Mouse (Mus musculus): ENCODE data around the gene Ralbp1.

Ralbp1 gene

DNA sequence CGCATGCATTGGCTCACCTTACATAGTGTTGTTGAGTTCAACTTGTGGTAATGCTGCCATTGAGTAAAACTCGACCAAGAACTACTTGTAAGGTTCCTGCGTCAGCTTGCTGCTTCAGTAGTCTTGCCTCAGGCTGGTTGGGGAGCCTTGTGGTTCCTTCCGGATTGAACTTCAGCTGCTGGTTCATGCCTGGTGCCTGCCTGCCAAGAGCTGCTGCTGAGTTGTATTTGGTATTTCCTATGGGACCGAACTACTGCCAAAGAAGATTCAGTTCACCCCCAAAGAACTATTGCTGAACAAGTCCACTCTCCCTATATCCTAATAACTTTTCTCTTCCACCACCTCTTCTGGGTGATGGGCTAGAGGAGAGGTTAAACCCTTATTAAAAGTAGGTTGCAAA, 3.9 kb upstream of the Ralbp1 start:
- no peak for DNase-seq

DNA sequence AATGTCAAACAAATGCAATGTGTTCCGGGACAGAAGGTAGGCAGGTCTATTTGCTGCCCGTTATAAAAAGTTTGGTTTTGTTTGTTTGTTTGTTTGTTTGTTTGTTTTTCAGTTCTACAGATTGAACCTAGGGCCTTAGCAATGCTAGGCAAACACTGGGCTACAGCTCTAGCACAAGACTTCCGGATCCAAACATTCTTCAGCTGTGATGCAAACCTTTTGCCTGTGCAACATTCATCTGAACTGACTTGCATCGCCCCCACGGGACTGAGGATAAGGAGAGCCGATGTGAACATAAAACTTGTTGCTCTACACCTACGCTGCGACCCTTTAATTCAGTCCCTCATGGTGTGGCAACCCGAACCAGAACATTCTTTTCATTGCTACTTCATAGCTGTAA, 973 bp upstream of the Ralbp1 start:
- no peak for DNase-seq

DNA sequence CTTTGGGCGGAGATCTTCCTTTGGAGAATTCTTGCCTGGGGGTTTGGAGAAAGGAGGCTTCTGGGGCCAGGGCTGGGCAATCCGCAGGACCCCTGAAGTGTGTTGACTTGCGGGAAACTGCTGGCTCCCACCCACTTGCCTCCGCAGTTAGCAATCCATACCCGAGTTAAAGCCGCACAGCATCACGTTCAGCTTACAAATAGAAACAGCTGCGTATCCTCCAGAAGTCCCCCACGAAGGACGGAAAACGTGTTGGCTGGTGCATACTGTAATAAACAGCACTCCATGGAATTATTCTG, 251 bp downstream of the Ralbp1 start:
- DNase-seq: no peak

DNA sequence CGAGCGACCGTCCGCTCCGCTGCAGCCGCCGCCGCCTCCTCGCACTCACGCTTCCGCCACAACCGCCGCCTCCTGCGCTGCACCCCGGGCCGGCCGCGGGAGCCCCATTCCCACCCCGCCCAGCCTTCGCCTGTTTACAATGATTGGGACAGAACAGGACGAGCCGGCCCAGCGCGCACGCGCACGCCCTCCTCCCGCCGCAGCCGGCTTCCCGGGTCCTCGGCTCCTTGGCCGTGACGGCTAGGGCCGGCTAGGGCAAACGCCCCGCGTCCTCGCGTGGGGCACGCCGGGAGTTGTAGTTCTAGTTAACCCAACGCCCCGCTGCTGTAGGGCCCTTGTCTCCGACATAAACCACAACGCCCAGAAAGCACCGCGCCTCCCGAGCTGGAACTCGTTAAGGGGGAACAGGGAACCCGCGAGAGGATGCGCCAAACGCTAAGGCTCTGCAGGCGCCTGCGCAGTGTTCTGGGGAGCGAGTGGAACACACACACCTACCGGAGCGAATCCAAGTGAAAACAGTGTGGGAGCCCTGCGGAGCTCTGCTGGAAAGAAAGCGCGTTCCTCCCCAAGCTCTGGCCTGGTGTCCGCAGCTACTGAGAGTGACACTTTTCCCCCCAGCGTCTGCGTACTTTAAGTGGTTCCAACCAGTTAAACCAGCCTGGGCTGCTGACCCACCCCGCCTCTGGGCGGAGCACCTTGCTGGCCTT, 754 bp downstream of the Ralbp1 start:
- peak; percentile 98 to 100 for DNase-seq

DNA sequence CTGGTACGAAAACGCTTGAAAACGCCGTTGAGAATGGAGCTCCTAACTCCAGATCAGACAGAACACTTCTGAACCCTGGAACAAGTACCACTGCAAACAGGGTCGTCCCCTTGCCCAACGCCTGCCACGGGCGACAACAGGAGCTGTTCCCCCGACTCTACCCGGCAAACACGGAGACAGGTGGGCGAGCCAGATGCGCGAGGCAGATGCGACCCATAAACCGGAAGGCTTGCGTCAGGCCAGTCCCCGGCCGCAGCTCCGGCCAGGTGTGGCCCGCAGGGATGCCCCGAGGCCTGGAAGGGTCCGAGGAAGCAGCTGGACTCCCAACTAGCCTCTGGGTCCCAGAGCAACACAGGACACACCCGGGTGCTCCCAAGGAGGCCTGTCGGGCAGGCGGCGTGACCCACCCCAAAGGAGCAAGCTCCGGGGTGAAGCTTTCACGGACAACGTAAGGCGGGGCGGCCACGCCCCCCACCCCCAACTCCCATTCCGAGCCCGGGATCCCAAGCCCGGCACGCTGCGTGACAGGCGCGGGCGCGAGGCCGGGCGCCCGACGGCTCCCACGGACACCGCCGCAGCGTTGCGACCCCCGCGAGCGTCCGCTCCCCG, 1.4 kb downstream of the Ralbp1 start:
- peak; percentile 50 to 79 for DNase-seq

DNA sequence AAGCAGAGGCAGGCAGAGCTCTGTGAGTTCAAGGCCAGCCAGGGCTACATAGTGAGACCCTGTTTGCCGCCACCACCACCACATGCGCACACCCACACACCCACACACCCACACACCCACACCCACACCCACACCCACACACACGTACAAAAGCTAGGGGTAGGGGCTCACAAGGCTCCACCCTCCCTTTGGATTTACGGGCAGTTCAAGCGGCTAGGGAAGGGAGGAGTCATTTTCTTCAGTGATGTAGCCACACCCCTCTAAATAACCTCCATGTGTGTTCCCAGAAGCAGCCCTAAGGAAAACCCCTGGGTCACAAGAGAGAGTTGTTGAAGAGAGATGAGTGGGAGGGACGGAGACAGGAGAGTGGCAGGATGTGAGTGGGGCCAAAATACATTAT, 8.6 kb downstream of the Ralbp1 start:
- no peak for DNase-seq

DNA sequence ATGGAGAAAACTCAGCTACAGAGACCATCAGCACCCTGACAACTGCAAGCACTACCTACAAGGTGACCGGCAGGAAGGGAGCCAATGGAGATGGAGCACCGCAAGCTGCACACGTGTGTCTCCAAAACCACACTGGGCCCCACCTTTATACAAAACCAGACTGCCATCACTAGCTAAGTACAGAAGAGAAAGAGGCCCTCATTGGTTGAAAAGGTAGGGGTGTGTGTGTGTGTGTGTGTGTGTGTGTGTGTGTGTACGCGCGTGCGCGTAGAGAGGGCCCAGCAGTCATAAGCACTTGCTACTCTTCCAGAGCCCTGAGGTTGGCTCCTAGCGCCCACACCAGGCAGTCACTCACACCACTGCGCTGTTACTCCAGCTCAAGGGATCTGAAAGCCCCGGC, 11.8 kb downstream of the Ralbp1 start:
- DNase-seq: no peak

DNA sequence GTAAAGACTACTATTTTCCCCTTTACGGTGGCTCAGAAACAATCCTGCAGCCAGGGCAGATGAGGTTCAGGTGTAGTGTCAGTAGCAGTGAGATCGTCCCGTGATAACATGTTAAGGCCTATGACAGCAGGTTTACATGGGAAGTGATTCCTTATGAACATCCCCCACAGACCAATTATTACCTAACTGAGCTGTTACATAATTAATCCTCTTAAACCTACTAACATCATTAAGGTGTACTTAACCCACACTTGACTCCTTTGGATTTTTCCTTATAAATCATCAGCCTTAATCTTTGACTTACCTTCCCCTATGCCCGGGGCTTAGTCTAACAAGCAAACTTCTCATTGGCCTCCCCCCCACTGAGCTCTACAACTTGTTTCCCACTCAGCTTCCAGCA, 12.4 kb downstream of the Ralbp1 start:
- DNase-seq: no peak

DNA sequence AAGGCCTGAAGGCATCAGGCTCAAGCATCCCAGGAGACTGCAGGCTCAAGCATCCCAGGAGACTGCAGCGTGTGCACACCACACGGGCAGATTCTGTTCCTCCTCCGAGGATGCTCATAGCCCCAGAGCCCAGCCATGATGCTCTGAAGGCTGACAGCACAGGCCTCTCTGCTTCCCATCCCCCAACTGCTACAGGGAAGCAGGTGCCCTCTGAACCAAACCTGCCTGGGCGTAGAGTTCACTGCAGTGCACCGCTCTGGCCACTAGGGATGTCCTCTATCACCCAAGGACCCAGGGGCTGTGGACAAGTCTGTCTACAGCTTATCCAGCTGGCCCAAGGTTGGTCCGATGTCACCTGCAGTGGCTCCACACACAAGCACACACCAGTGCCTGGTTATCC, 12.9 kb downstream of the Ralbp1 start:
- DNase-seq: peak; percentile 70 to 80

DNA sequence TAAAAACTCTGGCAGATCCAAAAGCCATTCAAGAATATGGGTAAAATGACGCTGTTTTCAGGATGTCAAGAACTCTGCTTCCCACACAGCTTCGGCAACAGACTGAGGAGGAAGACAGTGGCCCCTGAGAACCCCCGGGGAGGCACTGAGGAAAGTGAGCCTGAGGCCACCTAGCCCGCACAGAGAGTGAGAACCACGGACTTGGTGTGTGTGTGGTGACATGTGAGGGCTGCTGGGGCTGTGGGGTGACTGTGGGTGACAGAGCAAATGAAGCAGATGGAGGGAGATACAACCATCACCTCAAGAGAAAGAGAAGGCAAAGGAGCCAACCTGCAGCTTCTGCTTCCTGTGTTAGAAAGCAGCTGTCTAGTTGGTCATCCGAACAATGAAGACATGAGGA, 13.5 kb downstream of the Ralbp1 start:
- DNase-seq: no peak

DNA sequence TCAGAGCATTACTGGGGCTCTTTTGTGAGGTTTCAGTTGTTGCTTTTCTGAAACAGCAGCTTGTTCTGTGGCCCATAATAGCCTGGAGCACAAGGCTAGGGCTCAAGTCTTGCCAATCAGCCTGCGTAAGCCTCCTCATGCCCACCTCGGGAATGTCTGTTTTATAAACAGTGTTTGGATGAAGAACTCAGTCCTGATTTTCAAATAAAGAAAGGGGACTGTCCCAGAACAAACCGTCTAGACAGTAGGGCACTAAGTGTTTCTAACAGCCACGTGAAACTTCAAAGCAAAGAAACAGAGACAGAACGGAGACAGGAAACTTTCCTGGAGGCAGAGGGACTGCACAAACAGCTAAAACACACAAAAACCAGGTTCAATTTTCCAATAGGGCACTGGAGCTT, 14.0 kb downstream of the Ralbp1 start:
- no peak for DNase-seq

DNA sequence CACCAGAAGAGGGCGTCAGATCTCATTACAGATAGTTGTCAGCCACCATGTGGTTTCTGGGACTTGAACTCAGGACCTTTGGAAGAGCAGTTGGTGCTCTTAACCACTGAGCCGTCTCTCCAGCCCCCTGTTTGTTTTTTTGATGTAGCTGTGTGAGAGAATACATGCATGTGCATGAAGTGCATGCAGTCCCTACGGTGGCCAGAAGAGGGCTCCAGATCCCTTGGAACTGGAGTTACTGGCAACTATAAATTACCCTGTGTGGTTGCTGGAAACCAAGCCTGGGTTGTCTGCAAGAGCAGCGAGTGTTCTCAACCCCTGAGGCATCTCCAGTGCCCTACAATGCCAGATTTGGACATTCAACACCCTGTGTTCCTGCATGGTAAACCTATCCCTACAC, 15.5 kb downstream of the Ralbp1 start:
- peak; percentile 80 to 92 for DNase-seq

DNA sequence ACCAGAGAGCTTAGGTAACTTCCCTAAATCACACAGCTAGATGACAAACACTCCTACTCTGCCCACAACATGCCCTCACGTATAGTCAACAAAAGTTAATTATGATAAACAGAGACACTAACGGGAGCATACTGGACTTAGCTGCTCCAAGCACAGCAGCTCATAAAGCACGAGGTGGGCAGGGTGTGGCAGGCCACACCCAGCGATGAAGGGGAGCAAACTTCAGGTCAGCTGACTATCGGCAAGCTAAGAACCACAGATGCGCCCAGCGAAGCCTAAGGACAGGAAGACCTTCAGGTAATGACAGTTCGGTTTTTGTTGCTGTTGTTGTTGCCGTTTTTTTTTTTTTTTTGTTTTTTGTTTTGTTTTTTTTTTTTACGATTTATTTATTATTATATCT, 15.9 kb downstream of the Ralbp1 start:
- DNase-seq: no peak

GRCm38 (mm10) chr17:65867996-65868395, 17.6 kb downstream of the Ralbp1 start:
- no peak for DNase-seq

GRCm38 (mm10) chr17:65866201-65866600, 19.4 kb downstream of the Ralbp1 start:
- DNase-seq: no peak

DNA sequence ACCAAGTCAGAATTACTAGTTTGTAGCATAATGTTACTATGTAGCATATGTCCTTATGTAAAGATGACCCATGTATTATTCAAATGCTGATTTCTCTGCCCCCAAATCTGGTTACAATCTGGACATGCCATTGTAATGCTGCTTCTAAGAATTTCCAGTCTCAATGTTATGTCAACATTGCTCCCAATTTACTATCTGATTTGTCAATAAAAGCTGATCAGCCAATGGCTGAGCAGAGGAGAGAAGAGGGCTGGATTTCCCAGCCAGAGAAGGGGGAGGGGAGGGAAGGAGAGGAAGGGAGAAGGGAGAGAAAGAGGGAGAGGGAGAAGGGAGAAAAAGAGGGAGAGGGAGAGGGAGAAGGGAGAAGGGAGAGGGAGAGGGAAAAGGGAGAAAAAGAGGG, 20.3 kb downstream of the Ralbp1 start:
- DNase-seq: no peak

DNA sequence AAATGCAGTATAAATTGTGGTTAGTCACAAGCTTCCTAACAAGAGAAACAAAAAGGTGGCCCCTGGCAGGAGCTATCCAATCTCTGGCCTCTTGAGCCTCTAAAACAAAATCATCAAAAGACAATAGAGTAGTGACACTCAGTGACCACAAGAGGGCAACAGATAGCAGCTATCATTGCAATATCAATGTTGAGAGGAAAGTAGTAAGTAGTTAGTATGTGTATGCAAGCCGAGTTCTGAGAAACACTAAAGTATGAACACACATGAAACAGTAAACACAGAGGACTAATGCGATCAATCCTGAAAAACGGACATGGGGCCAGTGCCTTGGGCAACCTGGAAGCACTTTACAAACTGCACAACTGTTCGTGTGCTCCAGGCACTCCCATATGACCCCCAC, 20.9 kb downstream of the Ralbp1 start:
- peak in 1 of 2 experiments; percentile 36 for DNase-seq

DNA sequence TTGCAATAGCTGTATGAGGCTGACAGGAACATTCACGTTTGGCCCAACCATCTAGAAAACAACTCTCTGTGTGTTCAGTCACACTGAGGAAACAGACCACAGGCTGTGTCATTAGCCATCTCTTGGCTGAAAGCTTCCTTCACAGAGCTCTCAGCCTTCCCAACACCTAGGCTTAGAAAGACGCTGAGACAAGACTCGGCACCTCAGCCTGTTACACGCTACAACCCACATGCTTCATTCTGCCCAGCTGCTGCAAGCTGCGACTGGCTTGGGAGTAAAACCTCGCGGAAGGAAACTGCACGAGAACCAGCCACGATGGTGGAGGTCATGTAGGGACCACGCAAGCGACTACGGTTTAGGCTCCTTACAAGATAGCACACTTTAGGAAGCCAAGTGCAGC, 21.8 kb downstream of the Ralbp1 start:
- no peak for DNase-seq

DNA sequence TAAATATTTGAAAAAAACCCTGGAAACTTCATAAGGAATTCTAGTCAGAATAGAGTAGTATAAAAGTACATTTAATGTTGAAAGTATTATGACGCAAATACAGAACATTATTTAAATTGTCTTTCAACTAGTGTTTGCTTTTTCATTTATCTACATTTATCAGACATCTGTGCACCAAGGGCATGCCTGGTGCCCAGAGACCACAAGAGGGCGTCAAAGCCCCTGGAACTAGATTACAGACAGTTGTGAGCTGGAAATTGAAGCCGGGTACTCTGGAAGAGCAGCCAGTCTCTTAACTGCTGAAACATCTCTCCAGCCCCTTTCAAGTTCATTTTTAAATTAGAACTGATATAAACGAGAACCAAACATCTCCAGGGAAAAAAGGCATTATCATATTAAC, 23.0 kb downstream of the Ralbp1 start:
- peak in 1 of 2 experiments; percentile 47 for DNase-seq

GRCm38 (mm10) chr17:65857617-65858016, 28.0 kb downstream of the Ralbp1 start:
- no peak for DNase-seq

- no peak for DNase-seq
Observed at GRCm38 (mm10) chr17:65854006-65854405, 31.6 kb downstream of the Ralbp1 start.

- peak; percentile 19 to 42 for DNase-seq
Observed at GRCm38 (mm10) chr17:65853326-65853725, 32.3 kb downstream of the Ralbp1 start.

- no peak for DNase-seq
Observed at GRCm38 (mm10) chr17:65851749-65852148, 33.8 kb downstream of the Ralbp1 start.

- no peak for DNase-seq
Observed at GRCm38 (mm10) chr17:65850487-65850886, 35.1 kb downstream of the Ralbp1 start.
